Mouse (Mus musculus) gastrocnemius, postnatal 36 days (tissue): ENCODE measurements at regions not wholly inside any gene's neighbourhood (a gene's known extent, or its start where the extent isn't known, plus 50 kb on each side); places are given as distances from the start of the nearest gene placed in this dataset.

Experiments
- DNase-seq, 2 experiments: peaks; one replicate each; pipeline ENCODE4 v3.0.0; 2022
- intact Hi-C: fragments of 180-260 bp; cut with DNase I; formaldehyde crosslinking; loops from one replicate; pipeline ENCODE4 v1.15.1; 2025

GRCm38 (mm10) chr2:56083226-56083625 lies 647.5 kb downstream of the Kcnj3 start:
- intact Hi-C loops, result no loop called here
- no peak for DNase-seq

GRCm38 (mm10) chr2:56109531-56109930 lies 673.8 kb downstream of the Kcnj3 start:
- intact Hi-C loops, result no loop called here
- DNase-seq, result no peak

- intact Hi-C loops, result loop anchor here (10.0 kb wide), 1 partner anchor 1815 kb away; no protein-coding TSS in a partner anchor
Measured at GRCm38 (mm10) chr2:56109975-56110374, 674.2 kb downstream of the Kcnj3 start.

GRCm38 (mm10) chr2:56114469-56114868 lies 678.7 kb downstream of the Kcnj3 start:
- intact Hi-C loops, result loop anchor here (10.0 kb wide), 1 partner anchor 1810 kb away; no protein-coding TSS in a partner anchor
- DNase-seq, result no peak

More at GRCm38 (mm10) chr2:56109975-56110374, 674.2 kb downstream of the Kcnj3 start:
- DNase-seq, result no peak

GRCm38 (mm10) chr2:56119368-56119767 lies 683.6 kb downstream of the Kcnj3 start:
- intact Hi-C loops, result loop anchor here (10.0 kb wide), 1 partner anchor 1805 kb away; no protein-coding TSS in a partner anchor
- DNase-seq, result no peak

GRCm38 (mm10) chr2:56147107-56147615 lies 711.4 kb downstream of the Kcnj3 start:
- no peak for DNase-seq
- intact Hi-C loops, result no loop called here

- no peak for DNase-seq
- intact Hi-C loops, result no loop called here
Measured at GRCm38 (mm10) chr2:56196449-56196848, 760.7 kb downstream of the Kcnj3 start.

GRCm38 (mm10) chr2:56227476-56227875 lies 791.7 kb downstream of the Kcnj3 start:
- DNase-seq, result no peak
- intact Hi-C loops, result no loop called here

- intact Hi-C loops, result no loop called here
- DNase-seq, result no peak
Measured at GRCm38 (mm10) chr2:56233042-56233441, 797.3 kb downstream of the Kcnj3 start.

GRCm38 (mm10) chr2:56257044-56257954 lies 821.5 kb downstream of the Kcnj3 start:
- DNase-seq, result no peak
- intact Hi-C loops, result no loop called here

- intact Hi-C loops, result no loop called here
- no peak for DNase-seq
Measured at GRCm38 (mm10) chr2:56304920-56305319, 818.9 kb downstream of the Nr4a2 start.

- intact Hi-C loops, result no loop called here
- no peak for DNase-seq
Measured at GRCm38 (mm10) chr2:56321692-56322091, 802.1 kb downstream of the Nr4a2 start.

- intact Hi-C loops, result no loop called here
- no peak for DNase-seq
Measured at GRCm38 (mm10) chr2:56322508-56322907, 801.3 kb downstream of the Nr4a2 start.

GRCm38 (mm10) chr2:56335974-56336373 lies 787.8 kb downstream of the Nr4a2 start:
- no peak for DNase-seq
- intact Hi-C loops, result no loop called here

- intact Hi-C loops, result no loop called here
- DNase-seq, result no peak
Measured at GRCm38 (mm10) chr2:56364065-56364464, 759.7 kb downstream of the Nr4a2 start.
